Mouse (Mus musculus): ENCODE data around the gene Bicc1.

Bicc1 gene

DNA sequence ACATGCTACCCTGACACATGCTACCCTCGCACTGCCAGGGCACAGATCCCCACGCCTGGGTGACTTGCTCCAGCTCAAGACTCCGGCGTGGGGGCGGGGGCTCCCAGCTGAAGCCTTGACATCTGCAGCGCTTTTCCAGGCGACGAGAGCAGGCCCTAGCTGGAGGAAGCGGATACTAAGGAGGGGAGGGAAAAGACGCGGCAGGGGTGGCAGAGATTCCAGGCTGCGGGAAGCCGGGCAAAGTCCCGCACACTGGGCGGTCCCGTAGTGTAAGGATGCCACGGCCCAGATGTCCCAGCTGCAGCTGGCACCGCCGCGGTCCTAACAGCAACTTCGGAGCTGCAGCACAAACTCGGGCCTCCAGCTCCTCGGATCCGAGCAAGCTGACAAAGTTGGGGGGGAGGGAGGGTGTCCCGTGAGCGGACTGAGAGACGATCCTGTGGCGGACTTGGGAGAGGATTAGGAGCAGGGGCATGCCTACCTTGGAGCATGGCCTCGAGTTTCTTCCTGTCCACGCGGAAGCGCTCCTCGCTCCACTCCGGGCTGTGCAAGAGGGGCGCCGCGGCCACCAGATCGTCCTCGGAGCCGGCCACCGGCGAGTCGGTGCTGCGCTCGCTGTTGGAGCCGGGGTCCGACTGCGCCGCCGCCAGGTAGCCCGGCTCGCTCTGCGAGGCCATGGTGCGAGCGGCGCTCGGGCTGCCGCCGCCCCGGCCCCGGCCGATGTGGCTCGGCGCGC, 392 bp downstream of the Bicc1 start:
- no peak for DNase-seq (ENCODE audit: low spot score)

DNA sequence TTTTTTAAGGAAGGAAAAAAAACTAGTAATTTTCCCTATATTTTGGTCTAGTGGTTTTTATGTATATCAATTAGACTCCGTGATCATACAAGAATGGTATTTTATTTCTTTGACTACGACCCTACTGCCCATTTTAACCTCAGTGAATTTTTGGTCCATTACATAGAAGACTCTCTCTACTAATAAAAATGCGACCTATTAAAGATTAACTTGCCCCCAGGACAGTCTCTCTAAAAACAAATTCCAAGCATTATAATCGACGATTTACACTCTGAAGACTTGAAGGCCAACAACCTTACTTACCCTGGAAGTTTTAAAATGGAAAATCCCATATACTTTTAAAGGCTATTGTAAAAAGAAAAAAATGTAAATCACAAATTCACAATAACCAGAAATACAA, 2.9 kb downstream of the Bicc1 start:
- DNase-seq (ENCODE audit: low spot score): no peak

DNA sequence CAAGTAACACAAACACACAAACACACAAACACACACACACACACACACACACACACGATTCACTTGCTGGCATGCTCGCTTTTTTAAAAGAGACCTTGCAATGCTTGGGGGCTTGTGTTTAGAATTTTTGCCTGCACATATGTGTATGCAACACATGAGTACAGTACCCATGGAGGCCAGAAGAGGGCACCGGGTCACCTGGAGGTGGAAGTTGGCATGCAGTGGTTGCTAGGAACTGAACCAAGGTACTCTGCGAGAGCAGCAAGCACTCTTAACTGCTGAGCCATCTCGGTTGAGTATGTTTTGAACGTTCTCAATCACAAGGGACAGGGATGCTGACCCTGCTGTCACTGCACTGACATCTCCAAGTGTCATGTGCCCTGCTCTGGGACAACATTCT, 5.9 kb downstream of the Bicc1 start:
- no peak for DNase-seq (ENCODE audit: low spot score)

- DNase-seq (ENCODE audit: low spot score): no peak
These were observed 6.4 kb downstream of the Bicc1 start for GRCm38 (mm10) chr10:71153138-71153537.

- no peak for DNase-seq (ENCODE audit: low spot score)
These were observed 9.0 kb downstream of the Bicc1 start for GRCm38 (mm10) chr10:71150486-71150885.

DNA sequence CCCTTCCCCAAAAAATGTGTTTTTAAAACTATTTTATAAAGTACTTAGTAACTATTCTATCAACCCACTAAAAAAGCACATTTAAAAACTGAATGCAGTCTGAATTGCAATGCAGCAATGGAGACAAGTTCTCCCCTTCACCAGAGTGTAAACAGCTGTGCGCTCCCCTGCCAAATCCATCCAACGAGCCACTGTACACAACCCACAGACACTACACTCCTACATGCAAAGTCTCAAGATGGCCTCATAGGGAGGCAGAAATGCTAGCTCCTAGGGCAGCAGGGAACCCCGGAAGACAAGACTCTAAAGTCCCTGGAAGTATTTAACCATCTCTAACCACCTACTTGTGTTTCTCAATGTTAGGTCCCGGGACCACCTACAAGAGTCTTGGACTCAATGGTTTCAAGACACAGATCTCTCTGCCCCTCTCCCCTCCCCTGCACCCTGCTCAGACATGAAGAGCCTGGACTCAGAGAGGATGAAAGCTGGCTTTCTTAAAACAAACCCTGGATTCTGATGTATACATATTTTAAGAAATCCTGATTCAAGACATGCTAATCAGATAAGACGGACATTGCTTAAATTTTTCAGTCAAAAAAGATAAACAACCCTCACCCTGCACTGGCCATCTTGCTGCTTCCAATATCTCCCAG, 10.4 kb downstream of the Bicc1 start:
- no peak for DNase-seq (ENCODE audit: low spot score)

- no peak for DNase-seq (ENCODE audit: low spot score)
These were observed 11.3 kb downstream of the Bicc1 start for GRCm38 (mm10) chr10:71148226-71148625.

DNA sequence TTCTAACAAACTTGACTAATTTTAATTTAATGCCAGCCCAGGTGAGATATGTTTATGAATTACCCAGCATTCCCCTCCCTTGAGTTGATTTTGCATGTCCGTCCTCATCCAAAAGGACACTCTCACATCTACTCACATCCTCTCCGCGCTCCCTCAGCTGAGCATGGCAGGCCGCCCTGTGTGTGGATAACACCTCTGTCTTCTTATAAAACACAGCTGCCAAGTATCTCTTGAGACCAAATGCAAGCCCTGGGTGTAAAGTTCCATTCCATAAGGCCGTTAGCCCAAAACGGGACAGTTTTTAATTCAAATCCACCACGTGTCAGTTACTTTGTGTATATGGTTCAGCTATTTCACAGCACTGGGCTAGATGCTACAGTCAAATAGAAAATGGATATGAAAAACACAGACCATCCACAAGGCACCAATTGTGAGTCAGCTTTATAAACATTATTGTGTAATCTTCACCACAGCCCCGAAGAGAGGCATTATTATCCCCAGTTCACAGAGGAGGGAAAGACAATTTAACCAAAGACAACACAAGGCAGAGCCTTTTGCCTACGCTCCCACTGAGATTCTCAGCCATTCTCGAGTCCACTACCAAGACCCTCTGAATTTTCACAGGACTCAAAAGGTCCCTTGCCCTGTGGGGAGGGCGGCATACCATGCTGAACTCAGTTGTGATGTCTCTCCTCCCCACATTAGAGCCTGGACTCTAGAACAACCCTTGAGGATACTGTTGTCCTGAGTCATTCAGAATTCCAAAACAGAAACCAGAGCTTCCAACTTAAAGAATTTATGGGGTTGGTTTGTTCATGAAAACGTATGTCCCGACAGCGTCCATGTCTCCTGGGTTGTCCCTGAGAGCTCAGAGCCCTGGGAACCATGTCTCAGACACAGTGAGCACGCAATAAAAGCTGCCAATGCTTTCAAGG, 12.6 kb downstream of the Bicc1 start:
- no peak for DNase-seq (ENCODE audit: low spot score)

DNA sequence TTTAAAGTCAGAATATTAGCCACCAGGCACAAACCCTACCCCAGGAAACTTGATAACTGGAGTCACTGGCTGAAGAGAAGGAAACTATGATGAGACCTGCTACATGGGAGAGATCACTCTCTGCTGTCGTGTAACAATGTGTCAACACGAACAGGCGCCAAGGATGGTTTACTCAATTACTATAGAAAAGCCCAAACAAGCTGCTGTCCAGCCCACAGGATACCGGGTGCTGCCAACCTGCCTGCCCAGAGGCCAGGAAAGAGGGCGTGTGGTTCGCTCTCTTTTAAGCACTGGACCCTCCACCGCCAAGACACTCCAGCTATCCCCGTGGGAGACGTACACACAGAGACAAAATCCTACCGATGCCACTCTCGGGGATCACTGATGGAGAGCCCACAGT, 13.7 kb downstream of the Bicc1 start:
- DNase-seq (ENCODE audit: low spot score): no peak

GRCm38 (mm10) chr10:71144191-71144590, 15.3 kb downstream of the Bicc1 start:
- DNase-seq (ENCODE audit: low spot score): no peak

GRCm38 (mm10) chr10:71142568-71142967, 16.9 kb downstream of the Bicc1 start:
- no peak for DNase-seq (ENCODE audit: low spot score)

DNA sequence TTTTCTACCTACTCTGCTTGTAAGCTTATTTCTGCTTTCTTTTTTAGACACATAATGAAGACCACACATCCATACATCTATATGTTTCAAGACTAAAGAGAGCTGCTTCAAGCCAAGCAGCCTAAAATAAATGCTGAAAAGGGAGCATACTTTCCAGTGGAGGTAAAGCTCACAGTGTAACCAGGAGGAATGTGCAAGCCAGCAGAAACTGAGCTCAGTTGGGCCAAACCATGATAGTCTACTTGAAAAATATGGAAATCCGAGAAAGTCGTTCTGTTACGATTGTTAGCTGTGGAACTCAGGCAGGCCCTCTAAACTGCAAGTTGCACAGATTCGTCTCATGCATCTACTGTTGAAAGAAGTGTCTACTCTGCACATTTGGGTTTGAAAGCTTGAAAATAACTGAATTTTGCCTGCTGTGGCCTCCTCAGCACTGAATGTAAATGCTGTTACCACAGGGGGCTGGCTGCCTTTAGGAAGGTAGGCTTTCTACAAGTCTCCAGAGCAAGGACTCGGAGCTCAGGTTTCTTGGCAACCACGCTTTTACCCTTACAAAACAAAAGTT, 19.1 kb downstream of the Bicc1 start:
- DNase-seq (ENCODE audit: low spot score): no peak

- DNase-seq (ENCODE audit: low spot score): no peak
These were observed 20.7 kb downstream of the Bicc1 start for GRCm38 (mm10) chr10:71138852-71139197.

- DNase-seq (ENCODE audit: low spot score): no peak
These were observed 21.2 kb downstream of the Bicc1 start for GRCm38 (mm10) chr10:71138132-71138851.

GRCm38 (mm10) chr10:71137606-71138005, 21.9 kb downstream of the Bicc1 start:
- no peak for DNase-seq (ENCODE audit: low spot score)

DNA sequence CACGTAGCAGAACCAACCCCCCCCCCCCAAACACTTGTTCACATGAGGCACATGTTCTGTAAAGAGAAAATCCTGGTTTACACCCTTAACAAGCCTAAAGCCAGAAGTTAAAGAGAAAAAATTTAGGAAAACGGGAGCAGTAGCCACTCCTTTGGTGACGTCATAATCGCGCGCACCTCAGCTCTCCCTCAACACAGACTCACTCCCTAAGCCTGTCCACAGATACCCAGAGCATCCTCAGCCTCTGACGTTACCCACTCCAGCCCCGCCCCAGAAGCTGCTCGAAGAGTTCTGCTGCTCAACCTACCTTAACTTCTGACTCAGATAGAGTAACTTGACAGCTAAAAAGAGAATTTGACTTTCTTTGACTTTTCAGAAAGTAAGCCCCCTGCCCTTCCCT, 28.2 kb downstream of the Bicc1 start:
- DNase-seq (ENCODE audit: low spot score): no peak

GRCm38 (mm10) chr10:71130261-71130660, 29.2 kb downstream of the Bicc1 start:
- DNase-seq (ENCODE audit: low spot score): no peak

DNA sequence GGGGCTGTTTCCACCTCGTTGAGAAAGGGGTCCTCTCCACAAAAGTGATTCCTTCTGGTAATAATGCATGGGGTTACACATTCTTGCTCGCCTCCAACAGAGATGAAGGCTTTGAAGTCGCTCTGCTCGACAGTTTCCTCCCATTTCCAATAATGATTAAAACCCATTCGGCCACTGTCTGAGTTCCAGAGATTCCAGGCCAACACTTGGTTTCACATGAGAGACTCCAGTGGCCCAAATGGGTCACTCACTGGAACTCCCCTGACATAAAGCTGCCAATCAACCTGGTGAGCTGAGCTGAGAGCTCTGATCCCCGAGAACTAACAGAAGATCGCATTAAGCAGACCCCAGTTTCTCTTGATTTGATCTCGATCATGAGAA, 31.6 kb downstream of the Bicc1 start:
- DNase-seq (ENCODE audit: low spot score): no peak

DNA sequence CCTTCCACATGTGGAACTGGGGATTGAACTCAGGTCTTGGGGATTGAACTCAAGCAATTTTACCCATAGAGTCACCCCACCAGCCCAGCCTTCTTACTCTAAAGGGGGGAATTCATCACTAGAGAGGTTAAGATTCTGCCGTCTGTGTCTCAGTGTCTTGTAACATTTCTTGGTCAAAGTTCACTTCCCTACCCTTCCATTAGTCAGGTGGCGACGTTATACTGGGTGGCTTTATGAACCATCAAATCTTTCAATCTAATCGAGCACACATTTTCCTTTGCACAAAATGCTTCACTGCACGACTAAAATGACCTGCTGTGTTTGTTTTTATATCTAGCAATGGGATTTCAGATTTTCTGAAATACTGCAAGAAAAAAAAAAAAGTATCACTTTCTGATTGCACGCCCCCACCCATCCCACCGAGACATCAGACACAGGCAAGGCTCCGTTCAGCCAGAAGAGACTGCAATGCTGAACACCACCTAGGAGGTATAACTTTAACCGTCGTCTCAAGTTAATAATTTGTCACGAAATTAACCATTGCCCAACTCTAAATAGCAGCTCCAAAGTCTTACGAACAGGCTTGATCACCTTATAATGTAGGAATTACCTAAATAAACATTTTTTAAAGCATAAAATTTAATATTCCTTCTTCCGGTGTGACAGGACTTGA, 32.1 kb downstream of the Bicc1 start:
- DNase-seq (ENCODE audit: low spot score): no peak

GRCm38 (mm10) chr10:71123974-71124373, 35.5 kb downstream of the Bicc1 start:
- DNase-seq (ENCODE audit: low spot score): no peak

- DNase-seq (ENCODE audit: low spot score): no peak
These were observed 36.1 kb downstream of the Bicc1 start for GRCm38 (mm10) chr10:71123395-71123794.

Measured in spleen, adult 12 weeks (tissue).